Mouse (Mus musculus) embryonic fibroblast, embryonic 13.5 days (primary cell): ENCODE measurements around the gene Abcc4.

Source experiments
- CTCF ChIP-seq: IDR thresholded peaks from 2 replicates; pipeline ENCODE4 v1.5.1; 2011; ENCODE audit warnings: mild to moderate bottlenecking, control low read depth, low read length, moderate library complexity, borderline replicate concordance; ENCODE audit not compliant: insufficient read depth
- POLR2A ChIP-seq: IDR thresholded peaks from 2 replicates; pipeline ENCODE4 v1.6.1; 2011; ENCODE audit warnings: low read depth, mild to moderate bottlenecking, control low read depth, low read length, moderate library complexity

GRCm38 (mm10) chr14:118565696-118566095 is 140.3 kb downstream of the Abcc4 start:
- TF ChIP-seq POLR2A (no peak), CTCF (no peak)
